Mouse (Mus musculus) heart, postnatal 0 days (tissue): ENCODE results near the gene Plcl1.
A peak's percentile ranks its signal among the peaks of the same experiment; 100 is the strongest.

Experiments
- CTCF ChIP-seq: IDR thresholded peaks from 2 replicates; pipeline ENCODE4 v1.5.1; 2016; ENCODE audit warnings: antibody characterized with exemption, control low read depth, low read depth
- EP300 ChIP-seq: IDR thresholded peaks from 2 replicates; pipeline ENCODE4 v1.6.1; 2016; ENCODE audit warnings: antibody characterized with exemption, low read depth

- TF ChIP-seq CTCF, result peak; percentile 53
- no peak for TF ChIP-seq EP300
Observed at GRCm38 (mm10) chr1:55363044-55363565, 42.6 kb upstream of the Plcl1 start, which contains the start of gene Boll.
